Mouse (Mus musculus) cortical plate, adult 2 months (tissue): ENCODE results near the gene Zfyve27.

Experiments
- CTCF ChIP-seq: fragments of 200-500 bp; IDR thresholded peaks from 2 replicates; pipeline ENCODE4 v1.5.1; 2011; ENCODE audit warnings: mild to moderate bottlenecking, control low read depth, low read length; ENCODE audit not compliant: insufficient read depth; ENCODE audit errors: extremely low read depth
- POLR2A ChIP-seq: fragments of 200-500 bp; IDR thresholded peaks from 2 replicates; pipeline ENCODE4 v1.6.1; 2011; ENCODE audit warnings: mild to moderate bottlenecking, low read length, control low read depth; ENCODE audit not compliant: insufficient read depth; ENCODE audit errors: extremely low read depth

GRCm38 (mm10) chr19:42139724-42140517 is 23.8 kb upstream of the Zfyve27 start:
- TF ChIP-seq POLR2A: no peak
- TF ChIP-seq CTCF: no peak
